Mouse (Mus musculus) limb, embryonic 12.5 days (tissue): ENCODE data around the gene Gm28038. TPM values are rescaled to one million over a fixed set of nuclear protein-coding genes. Genes with fewer than 3 reads are reported as not detected.

Experiments
- ATAC-seq: fragments of 200-750 bp; cut with Nextera tagmentation; 2 replicates; pipeline ENCODE4 v1.8.0; 2017; ENCODE audit warnings: low read depth, moderate TSS enrichment; ENCODE audit not compliant: insufficient number of reproducible peaks, insufficient read depth, low FRiP score, low TSS enrichment
- H3K27ac ChIP-seq: fragments of 300-500 bp; sonication (generic); 2 replicates; pipeline ENCODE4 v1.5.1; 2016; ENCODE audit warnings: mild to moderate bottlenecking, moderate library complexity
- H3K27me3 ChIP-seq: fragments of 300-500 bp; sonication (generic); 2 replicates; pipeline ENCODE4 v1.6.1; 2016; ENCODE audit warnings: mild to moderate bottlenecking, moderate library complexity
- H3K36me3 ChIP-seq: fragments of 300-500 bp; sonication (generic); 2 replicates; pipeline ENCODE4 v1.6.1; 2016; ENCODE audit warnings: mild to moderate bottlenecking, moderate library complexity
- H3K4me1 ChIP-seq: fragments of 300-500 bp; sonication (generic); replicated peaks from 2 replicates; pipeline ENCODE4 v1.6.1; 2016
- H3K4me2 ChIP-seq: fragments of 300-500 bp; sonication (generic); 2 replicates; pipeline ENCODE4 v1.6.1; 2016; ENCODE audit warnings: mild to moderate bottlenecking, moderate library complexity
- H3K4me3 ChIP-seq: fragments of 300-500 bp; sonication (generic); replicated peaks from 2 replicates; pipeline ENCODE4 v1.5.1; 2016; ENCODE audit warnings: mild to moderate bottlenecking
- H3K9ac ChIP-seq: fragments of 300-500 bp; sonication (generic); replicated peaks from 2 replicates; pipeline ENCODE4 v1.6.1; 2016; ENCODE audit warnings: mild to moderate bottlenecking, moderate library complexity
- H3K9me3 ChIP-seq: fragments of 300-500 bp; sonication (generic); 2 replicates; pipeline ENCODE4 v1.6.1; 2016; ENCODE audit warnings: mild to moderate bottlenecking, moderate library complexity
- WGBS: fragments of 180-500 bp; shearing (Covaris S2); methylation state at CpG from one replicate; pipeline ENCODE4 v1.1.7; 2016; 5-methylcytosine and 5-hydroxymethylcytosine counted together
- polyA plus RNA-seq: library from polyadenylated mRNA; unstranded; fragments of >200 nt; fragmentation: Nextera tagmentation; extraction: Ambion mirVana; gene quantifications from 2 replicates; pipeline ENCODE4 v1.2.1, GENCODE M21; 2016

Gm28038 gene
- polyA plus RNA-seq, 1 experiment from 2014 or later, result not detected

- Histone ChIP-seq H3K4me3 (no peak overlapping the region), H3K9ac (no peak overlapping the region), H3K4me2 (no peak overlapping the region), H3K9me3 (no peaks in the 10 kb centered on the region), H3K27ac (no peak overlapping the region), H3K4me1 (no peaks in the 10 kb centered on the region), H3K27me3 (no peaks in the 10 kb centered on the region), H3K36me3 (peaks cover 99% of the 10 kb centered on the region)
- 89% methylated on average over 7 of the region's 7 CpGs for WGBS
- no peak for ATAC-seq
Observed at GRCm38 (mm10) chr2:30257699-30258460, 23.0 kb upstream of the Gm28038 start.

GRCm38 (mm10) chr2:30258600-30258999, 22.2 kb upstream of the Gm28038 start:
- 87% methylated on average over 4 of the region's 4 CpGs for WGBS
- Histone ChIP-seq H3K4me3 (no peak overlapping the region), H3K36me3 (peaks cover 99% of the 10 kb centered on the region), H3K4me2 (no peak overlapping the region), H3K27ac (no peak overlapping the region), H3K27me3 (no peaks in the 10 kb centered on the region), H3K9ac (no peak overlapping the region), H3K4me1 (no peaks in the 10 kb centered on the region), H3K9me3 (no peaks in the 10 kb centered on the region)
- ATAC-seq, result no peak

- Histone ChIP-seq H3K9ac (no peak overlapping the region), H3K36me3 (peaks cover 99% of the 10 kb centered on the region), H3K4me3 (no peak overlapping the region), H3K9me3 (no peaks in the 10 kb centered on the region), H3K27ac (no peak overlapping the region), H3K27me3 (no peaks in the 10 kb centered on the region), H3K4me1 (peaks cover 6% of the 10 kb centered on the region; the same call in 1 of the 2 replicates), H3K4me2 (no peak overlapping the region)
- WGBS, result 90% methylated on average over 15 of the region's 15 CpGs
- no peak for ATAC-seq
Observed at GRCm38 (mm10) chr2:30259131-30260064, 21.4 kb upstream of the Gm28038 start.

GRCm38 (mm10) chr2:30261064-30261736, 19.6 kb upstream of the Gm28038 start:
- H3K9ac ChIP-seq, result no peak overlapping the region
- H3K4me3 ChIP-seq, result no peak overlapping the region
- no peak overlapping the region for H3K27ac ChIP-seq
- peaks cover 24% of the 10 kb centered on the region for H3K4me1 ChIP-seq
- H3K9me3 ChIP-seq, result no peaks in the 10 kb centered on the region
- no peaks in the 10 kb centered on the region for H3K27me3 ChIP-seq
- H3K36me3 ChIP-seq, result peaks cover 88% of the 10 kb centered on the region
- H3K4me2 ChIP-seq, result no peak overlapping the region
- no peak for ATAC-seq
- 83% methylated on average over 4 of the region's 4 CpGs for WGBS

- Histone ChIP-seq H3K36me3 (peaks cover 78% of the 10 kb centered on the region), H3K4me3 (no peak overlapping the region), H3K27me3 (no peaks in the 10 kb centered on the region), H3K4me2 (no peak overlapping the region), H3K27ac (no peak overlapping the region), H3K4me1 (peaks cover 33% of the 10 kb centered on the region), H3K9ac (no peak overlapping the region), H3K9me3 (no peaks in the 10 kb centered on the region)
- ATAC-seq, result no peak
- 92% methylated on average over 18 of the region's 18 CpGs for WGBS
Observed at GRCm38 (mm10) chr2:30261921-30262839, 18.7 kb upstream of the Gm28038 start.

- H3K27ac ChIP-seq, result no peak overlapping the region
- H3K4me1 ChIP-seq, result peaks cover 33% of the 10 kb centered on the region
- no peaks in the 10 kb centered on the region for H3K9me3 ChIP-seq
- 82% methylated on average over 4 of the region's 4 CpGs for WGBS
- no peak overlapping the region for H3K9ac ChIP-seq
- H3K4me2 ChIP-seq, result no peak overlapping the region
- no peak overlapping the region for H3K4me3 ChIP-seq
- peaks cover 71% of the 10 kb centered on the region for H3K36me3 ChIP-seq
- no peaks in the 10 kb centered on the region for H3K27me3 ChIP-seq
- no peak for ATAC-seq
Observed at GRCm38 (mm10) chr2:30262840-30263441, 17.9 kb upstream of the Gm28038 start.

GRCm38 (mm10) chr2:30263811-30264210, 17.0 kb upstream of the Gm28038 start:
- Histone ChIP-seq H3K9me3 (no peaks in the 10 kb centered on the region), H3K9ac (no peak overlapping the region), H3K27ac (0 out of 2 replicates have a peak overlapping the region, but pooled peaks have one; percentile 84), H3K36me3 (peaks cover 62% of the 10 kb centered on the region), H3K27me3 (no peaks in the 10 kb centered on the region), H3K4me3 (no peak overlapping the region), H3K4me2 (no peak overlapping the region), H3K4me1 (peaks cover 33% of the 10 kb centered on the region)
- ATAC-seq, result no peak
- 87% methylated on average over 6 of the region's 6 CpGs for WGBS

GRCm38 (mm10) chr2:30264671-30265519, 15.9 kb upstream of the Gm28038 start:
- no peak overlapping the region for H3K4me3 ChIP-seq
- 0 out of 2 replicates have a peak, but pooled peaks have one; percentile 13 for ATAC-seq

GRCm38 (mm10) chr2:30265767-30266253, 15.0 kb upstream of the Gm28038 start, which contains the start of gene Phyhd1:
Gene Phyhd1, plus strand, starts transcription at chr2:30266203.
- Histone ChIP-seq H3K4me1 (peaks cover 37% of the 10 kb centered on the region), H3K27ac (peak within 1 kb of the TSS; percentile 84), H3K4me3 (no peak within 1 kb of the TSS; the same call in 1 of the 2 replicates), H3K9ac (peak within 1 kb of the TSS; percentile 14), H3K27me3 (no peaks in the 10 kb centered on the region), H3K9me3 (no peaks in the 10 kb centered on the region), H3K4me2 (peak within 1 kb of the TSS; percentile 23), H3K36me3 (peaks cover 42% of the 10 kb centered on the region)
- 31% methylated on average over 5 of the region's 5 CpGs for WGBS
- ATAC-seq, result no peak

More at GRCm38 (mm10) chr2:30264671-30265519, 15.9 kb upstream of the Gm28038 start:
- WGBS, result 64% methylated on average over 7 of the region's 7 CpGs
- H3K36me3 ChIP-seq, result peaks cover 51% of the 10 kb centered on the region
- H3K4me1 ChIP-seq, result peaks cover 34% of the 10 kb centered on the region
- no peaks in the 10 kb centered on the region for H3K9me3 ChIP-seq
- peak overlapping the region; percentile 84 for H3K27ac ChIP-seq
- H3K27me3 ChIP-seq, result no peaks in the 10 kb centered on the region
- H3K4me2 ChIP-seq, result no peak overlapping the region
- H3K9ac ChIP-seq, result peak overlapping the region; percentile 14; the same call in 1 of the 2 replicates
